Mouse (Mus musculus): ENCODE results near the gene Gm10142. TPM values are rescaled to one million over a fixed set of nuclear protein-coding genes. Genes with fewer than 3 reads are reported as not detected.
"Not testable (repeated sequence)": the region's sequence is repeated elsewhere in the genome, so short reads cannot be mapped to it uniquely, and the experiment has no call there.

Gm10142 gene
- polyA plus RNA-seq, 1 experiment from 2014 or later: not detected

DNA sequence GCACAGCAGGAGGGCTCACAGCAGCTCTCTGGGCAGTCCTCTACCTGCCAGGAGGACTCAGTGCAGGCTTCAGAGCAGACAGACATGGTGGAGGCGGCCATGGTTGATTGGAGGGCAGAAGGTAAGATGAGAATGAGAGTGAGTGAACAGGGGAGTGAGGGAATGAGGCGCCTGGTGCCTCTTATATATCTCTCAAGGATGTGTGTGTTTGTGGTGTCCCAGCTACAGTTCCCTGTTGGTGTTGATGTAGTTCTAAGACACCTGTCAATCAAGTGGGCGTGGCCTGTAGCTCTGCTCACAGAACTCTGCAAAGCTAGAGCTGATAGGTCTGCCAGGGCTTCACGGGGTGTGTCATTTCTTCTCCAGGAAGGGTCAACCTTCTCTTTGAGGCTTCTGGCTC, 18.5 kb upstream of the Gm10142 start, which contains the start of gene Gm9508:
Gene Gm9508, minus strand, starts transcription at position 101 of the 400 bp plus-strand sequence.
- no peaks in the 10 kb centered on the region for H3K27me3 ChIP-seq
- H3K36me3 ChIP-seq: no peaks in the 10 kb centered on the region
- WGBS: 32% methylated on average over 4 of the region's 4 CpGs
- no peaks in the 10 kb centered on the region for H3K9me3 ChIP-seq
- no peak within 1 kb of the TSS for H3K9ac ChIP-seq (replicated peaks)
- H3K4me2 ChIP-seq (replicated peaks): no peak within 1 kb of the TSS
- no peak for ATAC-seq (replicated peaks)
- no peaks in the 10 kb centered on the region for H3K4me1 ChIP-seq
- H3K4me3 ChIP-seq: no peak within 1 kb of the TSS
- H3K27ac ChIP-seq (replicated peaks): no peak within 1 kb of the TSS

DNA sequence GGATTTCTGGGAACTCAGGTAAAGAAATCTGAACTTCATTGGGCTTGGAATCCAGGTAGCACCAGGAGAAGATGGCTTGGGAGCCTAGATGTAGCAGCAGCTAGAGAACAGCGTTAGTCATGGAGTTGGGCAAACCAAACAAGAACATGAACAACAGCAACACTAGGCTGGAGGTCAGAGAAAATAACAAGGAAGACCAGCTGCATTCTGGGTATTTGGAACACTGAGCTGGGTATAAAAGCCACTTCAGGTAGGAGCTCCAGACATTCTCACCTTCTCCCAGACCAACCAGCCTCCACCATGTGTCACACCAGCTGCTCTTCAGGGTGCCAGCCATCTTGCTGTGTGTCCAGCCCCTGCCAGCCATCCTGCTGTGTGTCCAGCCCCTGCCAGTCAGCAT, 9.3 kb upstream of the Gm10142 start, which contains the start of gene Gm10272:
Gene Gm10272, plus strand, starts transcription at position 301 of the 400 bp plus-strand sequence.
- H3K4me2 ChIP-seq (replicated peaks): no peak within 1 kb of the TSS
- no peak within 1 kb of the TSS for H3K27ac ChIP-seq (replicated peaks)
- no peaks in the 10 kb centered on the region for H3K36me3 ChIP-seq
- no peaks in the 10 kb centered on the region for H3K9me3 ChIP-seq
- H3K4me1 ChIP-seq: no peaks in the 10 kb centered on the region
- H3K4me3 ChIP-seq: no peak within 1 kb of the TSS
- 100% methylated on average over 1 of the region's 1 CpGs for WGBS
- no peak within 1 kb of the TSS for H3K9ac ChIP-seq (replicated peaks)
- H3K27me3 ChIP-seq: no peaks in the 10 kb centered on the region
- ATAC-seq (replicated peaks): no peak

DNA sequence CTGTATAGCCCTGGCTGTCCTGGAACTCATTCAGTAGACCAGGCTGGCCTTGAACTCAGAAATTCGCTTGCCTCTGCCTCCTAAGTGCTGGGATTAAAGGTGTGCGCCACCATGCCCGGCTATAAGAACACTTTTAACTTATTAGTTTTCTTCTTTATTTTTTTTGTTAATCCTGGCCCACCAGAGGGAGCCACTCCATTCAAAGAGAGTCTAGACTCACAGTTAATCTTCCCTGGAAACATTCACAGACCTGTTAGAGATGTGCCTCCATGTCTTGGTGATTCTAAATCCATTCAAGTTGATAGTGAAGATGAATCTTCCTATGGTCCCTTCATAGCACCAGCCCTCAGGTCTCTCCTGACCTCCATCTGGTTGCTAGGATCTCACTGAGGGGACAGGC, 5.8 kb upstream of the Gm10142 start:
- Histone ChIP-seq H3K4me1 (no peaks in the 10 kb centered on the region), H3K4me3 (no peak overlapping the region), H3K27me3 (no peaks in the 10 kb centered on the region), H3K27ac (replicated peaks) (no peak overlapping the region), H3K36me3 (no peaks in the 10 kb centered on the region), H3K9ac (replicated peaks) (no peak overlapping the region), H3K9me3 (no peaks in the 10 kb centered on the region), H3K4me2 (replicated peaks) (no peak overlapping the region)
- no peak for ATAC-seq (replicated peaks)
- 79% methylated on average over 3 of the region's 3 CpGs for WGBS

DNA sequence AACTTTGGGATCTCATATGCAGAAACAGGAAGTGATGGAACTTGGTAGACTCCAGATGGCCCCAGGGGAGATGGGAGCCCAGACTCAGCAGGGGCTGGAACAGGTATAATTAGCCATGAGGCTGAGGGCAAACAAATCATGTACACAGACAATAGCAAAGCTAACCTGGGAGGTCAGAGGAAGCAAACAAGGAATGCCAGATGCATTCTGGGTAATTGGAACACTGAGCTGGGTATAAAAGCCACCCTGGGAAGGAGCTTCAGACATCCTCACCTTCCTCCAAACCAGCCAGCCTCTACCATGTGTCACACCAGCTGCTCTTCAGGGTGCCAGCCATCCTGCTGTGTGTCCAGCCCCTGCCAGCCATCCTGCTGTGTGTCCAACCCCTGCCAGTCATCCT, 4.5 kb upstream of the Gm10142 start, which contains the start of gene Gm10024:
Gene Gm10024, plus strand, starts transcription at position 301 of the 400 bp plus-strand sequence.
- H3K9me3 ChIP-seq; H3K4me2 ChIP-seq (replicated peaks); H3K4me3 ChIP-seq; H3K27me3 ChIP-seq; H3K4me1 ChIP-seq; H3K36me3 ChIP-seq; ATAC-seq (replicated peaks); H3K9ac ChIP-seq (replicated peaks); H3K27ac ChIP-seq (replicated peaks): not testable (repeated sequence)

DNA sequence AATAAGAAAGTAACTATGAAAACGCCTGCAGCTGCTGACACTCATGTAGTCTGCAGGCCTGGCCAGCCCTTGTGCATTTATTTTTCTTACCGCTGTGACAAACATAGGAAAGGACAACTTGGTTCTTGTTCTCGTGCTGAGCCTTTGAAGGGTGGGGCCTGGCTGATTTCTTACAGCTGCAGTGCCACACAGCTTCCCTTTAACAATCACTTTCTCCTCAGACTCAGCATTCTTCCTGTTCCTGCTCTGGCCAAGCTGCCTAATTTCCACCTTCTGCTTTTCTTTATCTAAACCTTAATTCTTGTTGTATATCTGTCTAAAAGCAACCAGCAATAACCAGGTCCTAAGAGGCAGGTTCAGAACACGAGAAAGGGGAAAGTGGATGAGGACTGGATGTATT, 1.9 kb upstream of the Gm10142 start:
- no peak for ATAC-seq (replicated peaks)
- H3K36me3 ChIP-seq: no peaks in the 10 kb centered on the region
- WGBS: 78% methylated on average over 4 of the region's 4 CpGs
- H3K27ac ChIP-seq (replicated peaks): no peak overlapping the region
- no peaks in the 10 kb centered on the region for H3K4me1 ChIP-seq
- no peaks in the 10 kb centered on the region for H3K9me3 ChIP-seq
- no peaks in the 10 kb centered on the region for H3K27me3 ChIP-seq
- H3K9ac ChIP-seq (replicated peaks): no peak overlapping the region
- H3K4me3 ChIP-seq: no peak overlapping the region
- no peak overlapping the region for H3K4me2 ChIP-seq (replicated peaks)

DNA sequence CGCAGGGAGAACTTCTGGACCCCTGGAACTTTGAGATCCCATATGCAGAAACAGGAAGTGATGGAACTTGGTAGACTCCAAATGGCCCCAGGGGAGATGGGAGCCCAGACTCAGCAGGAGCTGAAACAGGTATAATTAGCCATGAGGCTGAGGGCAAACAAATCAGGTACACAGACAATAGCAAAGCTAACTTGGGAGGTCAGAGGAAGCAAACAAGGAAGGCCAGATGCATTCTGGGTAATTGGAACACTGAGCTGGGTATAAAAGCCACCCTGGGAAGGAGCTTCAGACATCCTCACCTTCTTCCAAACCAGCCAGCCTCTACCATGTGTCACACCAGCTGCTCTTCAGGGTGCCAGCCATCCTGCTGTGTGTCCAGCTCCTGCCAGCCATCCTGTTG, 4.7 kb downstream of the Gm10142 start, which contains the start of gene Krtap12-1:
Gene Krtap12-1, plus strand, starts transcription at position 301 of the 400 bp plus-strand sequence.
- H3K9ac ChIP-seq (replicated peaks); ATAC-seq (replicated peaks); H3K4me2 ChIP-seq (replicated peaks); H3K4me1 ChIP-seq; H3K4me3 ChIP-seq; H3K9me3 ChIP-seq; H3K27ac ChIP-seq (replicated peaks); H3K27me3 ChIP-seq; H3K36me3 ChIP-seq: not testable (repeated sequence)
- 90% methylated on average over 1 of the region's 1 CpGs for WGBS

DNA sequence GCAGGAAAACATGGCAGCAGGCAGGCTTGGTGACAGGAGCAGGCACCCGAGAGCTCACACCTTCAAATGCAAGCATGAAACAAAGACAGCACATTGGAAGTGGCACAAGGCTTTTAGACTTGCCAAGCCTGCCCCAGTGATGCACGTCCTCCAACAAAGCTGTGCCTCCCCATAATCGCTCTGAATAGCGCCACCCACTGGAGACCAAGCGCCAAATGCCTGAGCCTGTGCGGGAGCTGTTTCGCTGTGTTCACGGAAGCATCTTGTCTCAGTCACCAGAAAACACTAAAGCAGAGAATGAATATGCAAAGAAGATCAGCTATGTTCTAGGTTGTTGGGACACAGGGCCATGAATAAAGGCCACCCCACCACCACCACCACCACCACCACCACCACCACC, 9.2 kb downstream of the Gm10142 start:
- Histone ChIP-seq H3K9ac (replicated peaks) (no peak overlapping the region), H3K4me3 (no peak overlapping the region), H3K9me3 (no peaks in the 10 kb centered on the region), H3K27me3 (no peaks in the 10 kb centered on the region), H3K36me3 (no peaks in the 10 kb centered on the region), H3K4me2 (replicated peaks) (no peak overlapping the region), H3K4me1 (no peaks in the 10 kb centered on the region), H3K27ac (replicated peaks) (no peak overlapping the region)
- WGBS: 75% methylated on average over 8 of the region's 8 CpGs
- ATAC-seq (replicated peaks): no peak

DNA sequence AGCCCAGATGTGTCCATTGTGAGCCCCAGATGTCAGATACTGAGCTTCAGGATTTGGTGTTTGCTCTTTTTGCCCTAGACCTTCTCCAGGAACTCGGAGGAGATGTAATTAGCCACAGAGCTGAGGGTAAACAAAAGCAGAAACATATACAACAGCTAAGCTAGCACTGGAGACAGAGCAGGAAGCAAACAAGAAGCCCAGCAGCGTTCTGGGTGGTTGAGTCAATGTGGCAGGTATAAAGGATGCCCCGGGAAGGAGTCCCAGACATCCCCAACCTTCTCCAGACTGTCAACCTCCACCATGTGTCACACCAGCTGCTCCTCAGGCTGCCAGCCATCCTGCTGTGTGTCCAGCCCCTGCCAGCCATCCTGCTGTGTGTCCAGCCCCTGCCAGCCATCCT, 10.6 kb downstream of the Gm10142 start, which contains the start of gene Gm10100:
Gene Gm10100, plus strand, starts transcription at position 301 of the 400 bp plus-strand sequence.
- Histone ChIP-seq H3K27me3 (no peaks in the 10 kb centered on the region), H3K9me3 (no peaks in the 10 kb centered on the region), H3K27ac (replicated peaks) (no peak within 1 kb of the TSS), H3K4me1 (no peaks in the 10 kb centered on the region), H3K36me3 (no peaks in the 10 kb centered on the region), H3K4me3 (no peak within 1 kb of the TSS), H3K9ac (replicated peaks) (no peak within 1 kb of the TSS), H3K4me2 (replicated peaks) (no peak within 1 kb of the TSS)
- 35% methylated on average over 3 of the region's 3 CpGs for WGBS
- ATAC-seq (replicated peaks): no peak

DNA sequence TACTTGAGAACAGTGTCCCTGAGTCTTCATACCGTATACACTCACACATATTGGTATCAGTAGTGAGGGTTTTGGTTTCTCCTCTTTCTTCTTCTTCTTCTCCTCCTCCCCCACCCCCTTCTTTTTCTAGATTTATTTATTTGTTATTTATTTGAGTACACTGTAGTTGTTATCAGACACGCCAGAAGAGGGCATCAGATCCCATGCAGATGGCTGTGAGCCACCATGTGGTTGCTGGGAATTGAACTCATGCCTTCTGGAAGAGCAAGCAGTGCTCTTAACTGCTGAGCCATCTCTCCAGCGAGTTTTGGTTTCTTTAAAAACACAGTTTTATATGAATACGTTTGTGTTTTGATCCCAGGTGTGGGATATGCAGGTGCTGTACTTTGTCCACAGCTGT, 12.7 kb downstream of the Gm10142 start:
- Histone ChIP-seq H3K4me1 (no peaks in the 10 kb centered on the region), H3K9me3 (no peaks in the 10 kb centered on the region), H3K4me2 (replicated peaks) (no peak overlapping the region), H3K9ac (replicated peaks) (no peak overlapping the region), H3K4me3 (no peak overlapping the region), H3K27me3 (no peaks in the 10 kb centered on the region), H3K27ac (replicated peaks) (no peak overlapping the region), H3K36me3 (no peaks in the 10 kb centered on the region)
- ATAC-seq (replicated peaks): no peak
- WGBS: 72% methylated on average over 4 of the region's 4 CpGs

DNA sequence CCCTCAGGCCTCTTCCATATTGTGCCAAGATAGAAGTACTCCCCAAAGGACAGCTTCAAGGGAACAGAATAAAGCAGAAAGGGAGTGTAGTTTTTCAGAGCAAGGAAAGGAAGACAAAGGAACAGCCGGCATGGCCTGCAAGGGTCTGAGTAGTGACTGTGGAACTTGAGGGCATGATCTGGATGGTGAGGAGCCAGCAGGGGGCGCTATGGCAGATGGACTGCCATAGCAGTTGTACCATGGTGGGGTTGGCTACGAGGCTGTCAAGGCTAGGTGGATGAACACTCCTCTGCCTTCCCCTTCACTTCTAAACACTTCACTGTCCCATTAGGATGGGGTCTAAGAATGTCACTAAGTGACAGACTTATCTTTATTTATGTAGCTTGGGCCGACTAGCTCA, 13.6 kb downstream of the Gm10142 start:
- no peaks in the 10 kb centered on the region for H3K4me1 ChIP-seq
- no peak for ATAC-seq (replicated peaks)
- no peak overlapping the region for H3K27ac ChIP-seq (replicated peaks)
- no peak overlapping the region for H3K4me3 ChIP-seq
- WGBS: 50% methylated on average over 4 of the region's 4 CpGs
- no peak overlapping the region for H3K9ac ChIP-seq (replicated peaks)
- H3K9me3 ChIP-seq: no peaks in the 10 kb centered on the region
- H3K27me3 ChIP-seq: no peaks in the 10 kb centered on the region
- H3K36me3 ChIP-seq: no peaks in the 10 kb centered on the region
- H3K4me2 ChIP-seq (replicated peaks): no peak overlapping the region

DNA sequence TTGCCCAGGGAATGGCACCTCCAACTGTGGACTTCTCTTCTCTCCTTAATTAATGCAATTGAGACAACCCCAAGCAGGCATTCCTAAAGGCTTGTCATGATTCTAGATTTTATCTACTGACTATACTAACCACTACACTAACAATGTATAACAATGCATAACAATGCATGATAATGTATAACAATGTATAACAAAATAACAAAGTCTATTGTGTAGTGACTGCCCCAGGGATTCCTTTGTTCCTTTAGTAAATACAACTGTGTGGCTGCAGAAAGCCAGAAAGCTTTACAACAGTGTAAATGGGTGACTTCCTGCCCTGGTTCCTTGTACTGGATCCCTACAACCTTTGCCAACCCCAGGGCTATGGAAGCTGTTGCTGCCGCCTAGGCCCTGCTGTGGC, 20.3 kb downstream of the Gm10142 start:
- H3K36me3 ChIP-seq: no peaks in the 10 kb centered on the region
- H3K4me2 ChIP-seq (replicated peaks): no peak overlapping the region
- no peak overlapping the region for H3K9ac ChIP-seq (replicated peaks)
- H3K9me3 ChIP-seq: no peaks in the 10 kb centered on the region; the same call in 1 of the 2 replicates
- H3K4me1 ChIP-seq: no peaks in the 10 kb centered on the region
- ATAC-seq (replicated peaks): no peak
- 93% methylated on average over 1 of the region's 1 CpGs for WGBS
- no peak overlapping the region for H3K4me3 ChIP-seq
- no peaks in the 10 kb centered on the region for H3K27me3 ChIP-seq
- H3K27ac ChIP-seq (replicated peaks): no peak overlapping the region

DNA sequence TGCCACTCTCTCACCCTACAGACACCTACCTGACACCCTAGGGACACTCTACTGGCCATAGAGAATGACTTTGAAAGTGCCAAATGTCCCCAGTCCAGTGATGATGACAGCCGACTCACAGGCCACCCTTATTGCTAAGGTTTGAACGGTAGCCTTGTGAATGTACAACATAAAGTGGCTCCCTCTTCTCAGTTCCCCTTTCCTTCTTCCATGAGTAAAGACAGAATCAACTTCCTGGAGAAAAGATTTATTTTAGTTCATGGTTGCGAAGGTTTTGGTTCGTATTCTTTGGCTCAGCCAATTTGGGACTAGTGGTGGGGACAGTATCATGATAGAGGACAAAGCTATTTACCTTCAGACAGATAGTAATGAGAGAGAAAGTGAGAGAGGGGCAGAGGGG, 23.3 kb downstream of the Gm10142 start:
- no peak overlapping the region for H3K9ac ChIP-seq (replicated peaks)
- H3K36me3 ChIP-seq: no peaks in the 10 kb centered on the region
- no peak overlapping the region for H3K27ac ChIP-seq (replicated peaks)
- no peak for ATAC-seq (replicated peaks)
- no peaks in the 10 kb centered on the region for H3K27me3 ChIP-seq
- no peaks in the 10 kb centered on the region for H3K4me1 ChIP-seq
- H3K4me2 ChIP-seq (replicated peaks): no peak overlapping the region
- WGBS: 94% methylated on average over 4 of the region's 4 CpGs
- no peak overlapping the region for H3K4me3 ChIP-seq
- H3K9me3 ChIP-seq: no peaks in the 10 kb centered on the region; the same call in 1 of the 2 replicates

DNA sequence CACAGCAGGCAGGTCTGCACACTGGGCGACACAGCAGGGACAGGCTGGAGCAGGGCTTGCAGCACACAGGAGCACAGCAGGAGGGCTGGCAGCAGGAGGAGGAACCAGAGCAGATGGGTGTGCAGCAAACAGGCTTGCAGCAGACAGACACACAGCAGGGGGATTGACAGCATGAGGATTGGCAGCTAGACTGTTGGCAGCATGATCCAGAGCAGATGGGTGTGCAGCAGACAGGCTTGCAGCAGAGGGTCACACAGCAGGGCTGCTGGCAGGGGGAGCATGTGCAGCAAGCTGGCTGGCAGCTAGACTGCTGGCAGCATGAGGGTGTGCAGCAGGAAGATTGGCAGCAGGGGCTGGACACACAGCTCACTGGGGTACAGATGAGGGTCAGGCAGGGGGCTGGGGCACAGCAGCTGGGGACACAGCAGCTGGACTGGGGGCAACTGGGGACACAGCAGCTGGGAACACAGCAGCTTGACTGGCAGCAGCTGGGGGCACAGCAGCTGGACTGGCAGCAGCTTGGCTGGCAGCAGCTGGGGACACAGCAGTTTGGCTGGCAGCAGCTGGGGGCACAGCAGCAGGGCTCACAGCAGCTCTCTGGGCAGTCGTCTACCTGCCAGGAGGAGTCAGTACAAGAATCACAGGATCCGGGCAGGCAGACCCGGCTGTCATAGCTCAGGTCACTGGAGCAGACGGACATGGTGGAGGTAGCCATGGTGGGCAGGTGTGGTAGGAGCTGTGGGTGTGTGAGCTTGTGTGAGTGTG, 26.5 kb downstream of the Gm10142 start, which contains the start of gene Gm18596:
Gene Gm18596, minus strand, starts transcription at position 715 of the 765 bp plus-strand sequence.
- not testable (repeated sequence) for H3K27me3 ChIP-seq; H3K4me2 ChIP-seq (replicated peaks); H3K9ac ChIP-seq (replicated peaks); H3K36me3 ChIP-seq; H3K4me3 ChIP-seq; H3K4me1 ChIP-seq; ATAC-seq (replicated peaks); H3K9me3 ChIP-seq
- WGBS: 47% methylated on average over 5 of the region's 5 CpGs
- H3K27ac ChIP-seq (replicated peaks): 0 out of 2 replicates have a peak within 1 kb of the TSS, but pooled peaks have one; percentile 15

Data from forebrain, embryonic 15.5 days (tissue).